Mouse (Mus musculus): ENCODE measurements around the gene Olfr1507.
A peak's percentile ranks its signal among the peaks of the same experiment; 100 is the strongest.

Gene Olfr1507

DNA sequence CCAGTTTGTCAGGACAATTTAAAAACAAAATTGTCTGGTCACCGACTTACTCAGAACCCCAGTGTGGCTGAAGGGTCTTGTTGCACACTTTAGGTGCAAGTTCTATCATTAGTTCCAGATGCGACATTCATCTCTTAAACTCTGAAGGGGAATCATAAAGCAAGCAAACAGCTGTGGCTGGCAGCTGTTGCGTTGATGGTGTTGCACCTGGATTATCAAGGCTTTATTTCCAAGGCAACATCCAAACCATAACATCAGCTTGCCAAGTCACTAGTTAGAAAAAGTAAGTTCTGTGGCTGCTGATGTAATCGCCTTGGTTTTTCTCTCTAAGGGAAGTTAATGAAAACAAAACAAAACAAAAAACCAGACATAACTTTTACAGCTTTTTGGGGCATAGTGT is at the start of gene Olfr1507:
Gene Olfr1507, minus strand, starts transcription at position 234 of the 400 bp plus-strand sequence.
- no peak for DNase-seq

DNA sequence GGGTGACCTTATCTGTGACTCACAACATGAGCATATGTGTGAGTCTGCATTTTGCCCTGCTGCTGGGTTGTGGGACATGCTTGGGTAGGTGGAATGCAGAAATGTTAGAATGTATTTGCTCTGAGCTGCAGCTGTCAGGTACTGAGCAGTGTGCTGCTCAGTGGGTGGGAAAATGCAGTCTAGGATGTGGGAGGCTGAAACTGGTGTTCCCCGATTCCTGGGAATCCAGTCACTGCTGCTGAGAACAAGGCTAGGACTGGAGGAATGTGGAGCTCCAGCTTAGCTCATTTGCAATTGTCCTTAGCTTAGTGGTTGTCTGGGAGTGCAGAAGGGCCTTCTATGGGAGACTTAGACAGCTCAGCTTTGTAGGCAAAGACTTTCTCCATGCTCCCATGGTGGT is 37.8 kb upstream of the Olfr1507 start:
- peak; percentile 11 for DNase-seq

DNA sequence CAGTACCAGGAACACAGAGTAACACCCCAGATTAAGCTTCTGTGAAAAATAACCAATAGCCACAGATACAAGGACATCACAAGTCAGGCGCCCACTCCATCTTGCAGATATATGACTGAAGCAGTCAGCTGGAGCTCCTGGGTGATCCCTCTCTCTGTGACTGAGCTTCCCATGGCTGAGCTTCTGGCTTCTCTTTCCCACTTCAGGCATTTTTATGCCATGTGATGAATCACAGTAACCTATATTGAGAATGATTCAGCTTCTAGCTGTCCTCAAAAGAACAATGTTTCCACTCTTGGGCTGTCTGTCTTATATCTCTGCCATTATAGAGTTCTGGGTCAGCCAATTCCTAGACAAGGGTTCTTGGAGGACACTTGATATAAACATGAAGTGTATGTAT is 29.4 kb upstream of the Olfr1507 start:
- no peak for DNase-seq

DNA sequence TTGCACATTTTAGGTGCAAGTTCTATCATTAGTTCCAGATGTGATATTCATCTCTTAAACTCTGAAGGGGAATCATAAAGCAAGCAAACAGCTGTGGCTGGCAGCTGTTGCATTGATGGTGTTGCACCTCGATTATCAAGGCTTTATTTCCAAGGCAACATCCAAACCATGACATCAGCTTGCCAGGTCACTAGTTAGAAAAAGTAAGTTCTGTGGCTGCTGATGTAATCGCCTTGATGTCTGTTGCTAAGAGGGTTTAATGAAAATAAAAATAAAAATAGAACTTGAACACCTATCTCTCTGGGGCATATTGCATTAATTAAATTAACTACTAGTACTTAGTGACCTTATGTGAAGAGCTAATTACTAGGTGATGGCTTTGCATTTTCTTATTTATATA is 28.2 kb downstream of the Olfr1507 start, which contains the start of gene Olfr1508:
Gene Olfr1508, minus strand, starts transcription at position 101 of the 400 bp plus-strand sequence.
- DNase-seq: no peak

DNA sequence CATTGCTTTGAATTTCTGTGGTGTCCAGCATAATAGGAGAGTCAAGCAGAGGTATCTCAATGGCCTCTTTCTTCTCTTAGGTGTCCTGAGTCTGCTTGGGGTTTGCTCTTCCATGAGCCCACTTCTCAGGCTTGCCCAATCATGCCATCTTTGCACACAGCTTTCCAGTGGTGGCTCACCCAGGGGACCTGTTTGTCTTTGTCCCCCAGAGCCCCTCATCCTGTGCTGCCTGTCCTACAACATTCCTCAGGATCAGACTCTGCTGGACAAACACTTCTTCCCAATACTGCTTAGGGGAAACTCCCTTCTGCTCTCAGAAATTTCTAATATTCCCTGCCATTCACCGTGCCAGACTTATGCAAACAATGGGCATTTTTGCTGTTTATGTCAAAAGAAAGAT is 29.8 kb downstream of the Olfr1507 start:
- no peak for DNase-seq

DNA sequence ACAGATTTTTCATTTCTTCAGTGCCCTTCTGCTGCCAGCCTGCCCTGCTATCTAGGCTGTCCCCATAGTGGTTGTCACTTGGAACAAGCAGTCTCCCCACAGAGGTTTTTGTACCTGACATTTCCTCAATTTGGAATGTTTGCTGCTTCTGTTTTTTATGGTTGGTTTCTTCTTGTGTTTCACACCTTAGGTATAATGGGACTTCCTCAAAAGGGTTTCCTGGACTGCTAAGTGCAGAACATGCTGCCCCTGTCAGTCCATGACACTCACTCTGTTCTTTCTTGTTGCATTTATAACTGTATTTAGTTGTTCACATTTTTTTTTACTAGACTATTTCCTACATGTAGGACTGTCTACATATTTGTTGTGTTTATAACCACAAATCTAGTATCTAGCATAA is 33.6 kb downstream of the Olfr1507 start:
- DNase-seq: no peak

DNA sequence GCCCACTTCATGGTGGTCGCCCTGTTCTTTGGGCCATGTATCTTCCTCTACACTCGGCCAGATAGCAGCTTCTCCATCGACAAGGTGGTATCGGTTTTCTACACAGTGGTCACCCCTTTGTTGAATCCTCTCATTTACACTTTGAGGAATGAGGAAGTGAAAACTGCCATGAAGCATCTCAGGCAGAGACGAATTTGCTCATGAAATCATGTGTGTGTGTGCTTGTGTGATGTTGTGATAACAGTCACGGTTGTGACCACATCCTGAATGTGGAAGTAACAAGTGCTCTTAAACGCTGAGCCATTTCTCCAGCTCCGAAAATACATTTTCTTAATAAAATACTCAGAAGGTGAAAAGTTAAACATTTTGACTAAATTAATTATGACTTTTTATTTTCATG is 44.4 kb downstream of the Olfr1507 start:
- DNase-seq: no peak

DNA sequence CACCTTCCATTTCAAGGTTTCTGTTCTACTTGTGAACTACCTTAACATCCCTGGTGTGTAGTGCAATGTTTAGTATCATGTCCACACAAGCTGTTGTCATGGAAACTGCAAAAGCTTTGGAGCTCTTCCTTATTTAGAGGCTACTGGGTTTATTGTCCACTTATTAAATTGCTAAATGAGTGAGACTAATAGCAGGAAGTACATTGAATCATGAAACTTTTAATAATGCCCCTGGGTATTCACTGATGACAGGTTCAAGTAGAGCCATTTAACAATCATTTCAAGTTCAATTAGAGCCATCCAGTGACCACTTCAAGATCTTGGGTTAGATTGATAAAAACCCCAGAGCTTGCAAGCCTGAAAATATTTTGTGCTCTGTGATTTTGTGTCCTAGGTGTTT is 52.9 kb downstream of the Olfr1507 start, which contains the start of gene Olfr1509:
Gene Olfr1509, plus strand, starts transcription at position 301 of the 400 bp plus-strand sequence.
- no peak for DNase-seq

Measured in layer of hippocampus, adult 9-11 months (tissue).